ENCODE assay signal across 34 mouse cellular contexts in the genomic region with DNA sequence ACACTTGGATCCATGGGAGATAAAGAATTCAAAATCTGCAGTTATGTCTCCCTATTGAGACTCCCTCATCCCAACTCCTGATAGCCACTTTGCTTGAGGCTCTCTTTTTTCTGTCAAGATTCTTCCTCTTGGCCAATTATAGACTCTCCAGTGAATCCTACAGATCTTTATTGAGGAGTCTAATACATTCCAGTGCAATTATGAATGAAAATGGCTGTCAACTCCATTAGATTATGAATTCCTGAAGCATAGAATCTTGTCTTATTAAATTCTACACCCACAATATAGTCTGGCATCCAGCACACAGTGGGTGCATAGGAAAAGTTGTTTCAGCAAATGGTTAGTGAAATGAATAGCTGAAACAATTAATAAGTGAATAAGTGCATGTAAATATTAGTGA.
"Had no signal": no experiment of that assay in that cellular context is flagged by ENCODE, and none has a peak within 500 bp of the region (broad histone marks: within the 10 kb centered on the region; RNA-seq: fewer than 3 reads in every experiment).

No protein-coding gene starts in this region.

- H3K4me3 ChIP-seq: heart, embryonic 10.5 days; heart, embryonic 12.5 days; heart, embryonic 13.5 days; heart, embryonic 15.5 days; hindbrain, embryonic 10.5 days; hindbrain, embryonic 12.5 days; hindbrain, embryonic 13.5 days; hindbrain, embryonic 15.5 days; intestine, embryonic 15.5 days; kidney, embryonic 15.5 days; layer of hippocampus, adult 2 months had no signal

- H3K27ac ChIP-seq: heart, embryonic 10.5 days; heart, embryonic 13.5 days; heart, embryonic 15.5 days; hindbrain, embryonic 10.5 days; hindbrain, embryonic 13.5 days; hindbrain, embryonic 14.5 days; hindbrain, embryonic 15.5 days; hindbrain, postnatal 0 days; intestine, embryonic 15.5 days; kidney, embryonic 15.5 days; kidney, postnatal 0 days; layer of hippocampus, adult 2 months had no signal

- H3K36me3 ChIP-seq: heart, embryonic 10.5 days; heart, embryonic 12.5 days; heart, embryonic 13.5 days; heart, embryonic 15.5 days; hindbrain, embryonic 10.5 days; hindbrain, embryonic 12.5 days; hindbrain, embryonic 13.5 days; hindbrain, embryonic 15.5 days; intestine, embryonic 15.5 days; kidney, embryonic 15.5 days had no signal

- H3K9ac ChIP-seq: heart, embryonic 12.5 days; heart, embryonic 13.5 days; heart, embryonic 15.5 days; hindbrain, embryonic 12.5 days; hindbrain, embryonic 13.5 days; hindbrain, embryonic 14.5 days; hindbrain, embryonic 15.5 days; intestine, embryonic 15.5 days; kidney, embryonic 15.5 days had no signal

- H3K9me3 ChIP-seq: heart, embryonic 10.5 days; heart, embryonic 12.5 days; heart, embryonic 13.5 days; heart, embryonic 15.5 days; hindbrain, embryonic 10.5 days; hindbrain, embryonic 12.5 days; hindbrain, embryonic 13.5 days; hindbrain, embryonic 15.5 days; intestine, embryonic 15.5 days; kidney, embryonic 15.5 days had no signal

- DNase-seq: heart, postnatal 10 days; heart, postnatal 14 days; heart, postnatal 36 days; heart, postnatal 4 days; kidney, adult 11 months; kidney, adult 18-20 months; kidney, adult 2 months; kidney, adult 8-10 months; kidney, adult 9 months; kidney, postnatal 10 days; kidney, postnatal 14 days; kidney, postnatal 25 days; kidney, postnatal 36 days; kidney, postnatal 4 days; layer of hippocampus, adult 9-11 months; layer of hippocampus, postnatal 36 days had no signal

- ATAC-seq: hindbrain, embryonic 16.5 days; hindbrain, postnatal 0 days; inflammation-experienced regulatory T-cells, adult 6 months; intestine, embryonic 15.5 days; intestine, embryonic 16.5 days; intestine, postnatal 0 days had no signal

- H3K4me2 ChIP-seq: heart, embryonic 12.5 days; heart, embryonic 13.5 days; heart, embryonic 15.5 days; hindbrain, embryonic 12.5 days; hindbrain, embryonic 13.5 days; hindbrain, embryonic 14.5 days; hindbrain, embryonic 15.5 days; intestine, embryonic 15.5 days; kidney, embryonic 15.5 days had no signal

- H3K27me3 ChIP-seq: heart, embryonic 12.5 days; heart, embryonic 13.5 days; heart, embryonic 15.5 days; hindbrain, embryonic 12.5 days; hindbrain, embryonic 15.5 days; intestine, embryonic 15.5 days; kidney, embryonic 15.5 days had no signal

- H3K4me1 ChIP-seq: heart, embryonic 10.5 days; heart, embryonic 12.5 days; heart, embryonic 13.5 days; heart, embryonic 15.5 days; hindbrain, embryonic 10.5 days; intestine, embryonic 15.5 days; kidney, embryonic 15.5 days had no signal
